Mouse (Mus musculus): ENCODE measurements around the gene Cyp2d11.
"Not testable (repeated sequence)": the region's sequence is repeated elsewhere in the genome, so short reads cannot be mapped to it uniquely, and the experiment has no call there.

Gene Cyp2d11

GRCm38 (mm10) chr15:82393922-82394321 lies at the start of gene Cyp2d11:
Gene Cyp2d11, minus strand, starts transcription at chr15:82394022.
- in situ Hi-C loops (cut with MboI, MseI): loop anchor here (5.0 kb wide), 2 partner anchors 58 to 127 kb away; no protein-coding TSS in a partner anchor

DNA sequence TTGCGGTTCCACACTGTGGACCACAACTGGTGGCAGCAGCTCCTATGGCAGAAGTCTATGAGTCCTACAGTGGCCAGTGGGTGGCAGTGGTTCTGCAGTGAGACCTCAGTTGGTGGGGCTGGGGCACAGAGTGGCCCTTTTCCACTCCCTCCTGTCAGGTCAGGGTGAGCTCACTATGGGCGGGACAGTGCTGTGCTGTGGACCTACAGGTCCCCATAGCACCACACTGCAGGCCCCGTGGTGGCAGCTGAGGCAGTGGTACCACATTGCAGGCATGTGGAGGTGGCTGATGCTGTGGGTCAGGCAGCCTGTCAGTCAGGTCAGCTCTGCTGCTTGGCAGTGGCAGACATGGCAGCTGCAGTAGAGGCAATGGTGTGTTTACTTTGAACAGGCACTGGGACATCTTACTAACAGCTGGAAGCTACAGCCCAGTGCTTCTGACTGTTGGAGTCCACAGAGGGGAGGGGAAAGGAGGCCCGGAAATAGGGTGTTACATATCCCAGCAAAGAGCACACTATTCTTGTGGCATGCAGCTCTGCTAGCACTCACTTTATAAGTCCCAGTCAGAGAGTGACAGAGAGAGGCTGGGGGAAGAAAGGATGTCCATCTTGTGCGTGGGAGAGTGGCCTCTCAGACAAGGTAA lies 44.3 kb upstream of the Cyp2d11 start:
- in situ Hi-C loops (cut with MboI, MseI): no loop called here

- in situ Hi-C loops (cut with MboI, MseI): no loop called here
Observed at GRCm38 (mm10) chr15:82435606-82436005, 41.8 kb upstream of the Cyp2d11 start.

DNA sequence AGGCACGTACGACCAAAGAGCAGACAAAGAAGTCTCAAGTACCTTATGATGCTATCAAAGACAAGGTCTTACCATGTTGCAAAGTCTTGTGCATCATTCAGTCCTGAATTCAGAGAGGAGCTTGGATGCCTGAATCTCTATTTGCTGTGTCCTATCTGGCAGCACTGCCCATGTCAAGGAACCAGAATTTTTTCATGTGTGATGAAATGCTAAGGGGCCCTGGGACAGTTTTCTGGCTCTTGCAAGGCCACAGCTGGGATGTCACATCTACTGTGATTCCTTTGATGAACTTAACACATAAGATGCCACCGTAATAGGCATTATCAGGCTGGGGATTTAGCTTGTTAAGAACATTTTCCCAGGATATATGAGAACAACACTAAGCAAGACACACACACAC lies 41.2 kb upstream of the Cyp2d11 start:
- in situ Hi-C loops (cut with MboI, MseI): no loop called here

DNA sequence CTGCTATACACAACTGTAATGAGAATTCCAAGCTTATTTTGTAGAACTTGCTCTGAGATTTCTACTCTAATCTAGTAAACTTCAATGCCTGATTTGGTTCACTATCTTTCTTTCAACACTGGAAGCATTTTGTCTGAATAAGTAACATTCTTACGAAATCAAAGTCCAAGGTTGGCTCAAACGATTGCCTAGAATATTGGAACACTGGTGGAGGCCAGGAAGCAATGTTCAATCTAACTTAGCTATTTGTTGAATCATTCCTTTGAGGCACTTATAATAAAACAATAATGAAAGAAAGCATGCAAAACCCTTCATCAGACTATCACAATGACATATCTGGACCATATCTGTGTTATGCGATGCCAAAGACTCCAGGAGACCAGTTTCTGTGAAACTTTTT lies 40.7 kb upstream of the Cyp2d11 start:
- in situ Hi-C loops (cut with MboI, MseI): no loop called here

DNA sequence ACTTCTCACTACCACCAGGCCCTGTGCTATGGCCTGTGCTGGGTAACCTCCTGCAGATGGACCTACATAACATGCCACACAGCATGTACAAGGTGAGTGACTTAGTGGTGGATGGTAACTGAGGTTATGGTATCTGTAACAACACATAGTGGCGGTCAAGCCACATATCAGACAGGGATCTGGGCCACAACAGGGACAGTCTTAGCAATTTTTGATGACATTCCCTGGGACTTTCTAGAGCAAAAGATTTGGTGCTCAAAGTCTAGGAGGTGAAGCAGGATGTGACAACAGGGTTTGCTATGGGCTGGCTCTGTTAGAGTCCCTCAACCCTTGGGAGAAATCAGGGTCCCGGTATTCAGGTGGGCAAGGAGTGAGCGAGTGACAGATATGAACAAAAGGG lies 39.8 kb upstream of the Cyp2d11 start:
- in situ Hi-C loops (cut with MboI, MseI): no loop called here

DNA sequence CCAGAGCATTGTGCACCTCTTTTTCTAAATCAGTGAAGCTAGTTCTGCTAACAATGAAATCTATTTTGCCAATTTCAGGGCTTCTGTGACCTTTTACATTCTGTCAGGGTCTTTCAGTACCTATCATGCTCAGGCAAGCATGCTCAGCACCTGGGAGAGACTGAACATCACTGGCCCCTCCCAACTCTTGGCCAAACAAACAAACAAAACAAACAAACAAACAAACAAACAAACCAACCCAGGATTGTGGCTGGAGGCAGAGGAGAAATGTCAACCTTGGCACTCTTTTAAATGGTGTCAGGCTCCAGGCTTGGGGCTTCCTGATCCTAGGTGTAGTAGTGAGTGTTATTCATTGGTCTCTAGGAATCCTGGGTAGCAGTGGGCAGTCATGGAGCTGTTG lies 39.3 kb upstream of the Cyp2d11 start, which contains the start of gene Cyp2d9:
Cyp2d9 (plus strand) TSS at position 301 of the 400 bp plus-strand sequence.
- in situ Hi-C loops (cut with MboI, MseI): no loop called here

GRCm38 (mm10) chr15:82423471-82423870 lies 29.6 kb upstream of the Cyp2d11 start:
- in situ Hi-C loops (cut with MboI, MseI): no loop called here

DNA sequence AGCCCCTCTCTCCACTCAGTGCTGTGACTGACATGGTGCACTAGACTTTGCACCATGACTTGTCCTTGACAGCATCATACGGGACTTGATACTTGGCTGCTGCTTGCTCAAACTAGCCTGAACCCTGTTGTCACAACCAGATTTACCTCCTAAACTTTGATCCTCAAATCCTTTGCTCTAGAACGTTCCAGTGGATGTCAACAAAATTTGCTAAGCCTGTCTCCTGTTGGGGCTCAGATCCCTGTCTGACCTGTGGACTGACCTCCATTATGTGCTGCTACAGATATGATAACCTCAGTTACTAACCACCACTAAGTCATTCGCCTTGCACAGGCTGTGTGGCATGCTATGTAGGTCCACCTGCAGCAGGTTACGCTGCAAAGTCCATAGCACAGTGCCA lies 29.1 kb upstream of the Cyp2d11 start:
- in situ Hi-C loops (cut with MboI, MseI): no loop called here

GRCm38 (mm10) chr15:82418616-82419015 lies 24.8 kb upstream of the Cyp2d11 start:
- in situ Hi-C loops (cut with MboI, MseI): no loop called here

- in situ Hi-C loops (cut with MboI, MseI): no loop called here
Observed at GRCm38 (mm10) chr15:82416797-82417789, 23.3 kb upstream of the Cyp2d11 start.

DNA sequence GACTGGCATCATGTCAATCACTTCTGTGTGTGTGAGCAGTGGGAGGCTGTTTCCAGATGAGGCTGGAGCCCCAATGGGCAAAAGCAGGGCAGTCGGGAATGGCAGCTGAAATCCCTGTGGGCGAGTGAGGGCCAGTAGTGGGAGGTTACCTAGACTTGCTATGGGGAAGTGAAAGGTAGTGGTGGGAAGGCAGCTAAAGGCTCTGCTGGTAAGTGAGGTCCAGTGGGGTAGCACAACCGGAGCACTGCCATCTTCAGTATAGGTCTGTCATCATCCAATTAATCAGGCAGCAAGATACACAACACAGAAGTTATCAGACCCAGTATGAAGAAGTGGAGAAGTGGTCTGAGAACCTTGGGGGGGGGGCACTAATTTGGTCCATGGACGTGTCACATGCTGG lies 13.7 kb upstream of the Cyp2d11 start:
- in situ Hi-C loops (cut with MboI, MseI): loop anchor here (10.0 kb wide), 1 partner anchor 927 kb away; no protein-coding TSS in a partner anchor

- in situ Hi-C loops (cut with MboI, MseI): loop anchor here (10.0 kb wide), 1 partner anchor 928 kb away; no protein-coding TSS in a partner anchor
Observed at GRCm38 (mm10) chr15:82406981-82407380, 13.2 kb upstream of the Cyp2d11 start, which contains the start of gene Cyp2d10. Gene Cyp2d10, minus strand, starts transcription at chr15:82407195.

- in situ Hi-C loops (cut with MboI, MseI): loop anchor here (10.0 kb wide), 1 partner anchor 931 kb away; no protein-coding TSS in a partner anchor
Observed at GRCm38 (mm10) chr15:82404163-82404562, 10.3 kb upstream of the Cyp2d11 start.

- in situ Hi-C loops (cut with MboI, MseI): loop anchor here (10.0 kb wide), 1 partner anchor 931 kb away; no protein-coding TSS in a partner anchor
Observed at GRCm38 (mm10) chr15:82403606-82404005, 9.8 kb upstream of the Cyp2d11 start.

DNA sequence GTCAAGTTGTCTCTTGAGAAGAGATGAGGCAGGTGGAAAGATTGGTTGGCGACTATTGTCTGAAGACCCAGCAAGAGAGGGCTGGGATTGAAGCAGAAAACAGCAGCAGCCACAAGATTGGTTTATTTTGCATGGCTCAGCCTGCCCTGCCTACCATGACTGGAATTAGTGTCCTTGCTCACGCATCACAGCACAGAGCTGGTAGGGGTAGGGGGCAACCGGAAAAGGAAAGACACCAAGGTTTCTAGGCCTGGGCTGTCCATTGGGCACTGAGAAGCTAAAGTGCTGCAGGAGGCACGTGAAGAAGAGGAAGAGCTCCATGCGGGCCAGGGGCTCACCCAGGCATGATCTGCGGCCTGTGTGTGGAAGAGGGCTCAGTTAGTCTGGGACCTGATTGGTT lies 8.9 kb upstream of the Cyp2d11 start:
- in situ Hi-C loops (cut with MboI, MseI): loop anchor here (10.0 kb wide), 1 partner anchor 932 kb away; no protein-coding TSS in a partner anchor

- in situ Hi-C loops (cut with MboI, MseI): loop anchor here (10.0 kb wide), 1 partner anchor 933 kb away; no protein-coding TSS in a partner anchor
Observed at GRCm38 (mm10) chr15:82402106-82402505, 8.3 kb upstream of the Cyp2d11 start.

DNA sequence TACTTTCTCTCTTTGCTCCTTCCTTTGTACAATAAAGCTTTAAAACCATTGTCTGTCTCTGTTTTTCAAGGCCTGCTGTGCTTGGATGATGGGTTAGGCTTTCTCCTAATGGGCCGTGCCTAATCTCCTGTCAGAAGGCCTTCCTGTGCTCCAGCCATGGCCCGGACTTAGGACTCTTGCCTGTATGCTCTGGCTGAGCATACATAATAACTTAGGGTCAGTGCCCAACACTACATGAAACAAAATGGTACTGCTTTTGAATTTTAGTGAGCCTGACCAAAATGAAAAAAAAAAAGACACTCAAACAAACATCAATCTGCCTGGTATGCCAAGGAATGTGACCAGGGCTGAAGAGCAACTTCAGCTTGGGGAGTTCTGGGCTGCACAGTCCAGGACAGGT lies 7.7 kb upstream of the Cyp2d11 start:
- in situ Hi-C loops (cut with MboI, MseI): loop anchor here (10.0 kb wide), 1 partner anchor 933 kb away; no protein-coding TSS in a partner anchor

DNA sequence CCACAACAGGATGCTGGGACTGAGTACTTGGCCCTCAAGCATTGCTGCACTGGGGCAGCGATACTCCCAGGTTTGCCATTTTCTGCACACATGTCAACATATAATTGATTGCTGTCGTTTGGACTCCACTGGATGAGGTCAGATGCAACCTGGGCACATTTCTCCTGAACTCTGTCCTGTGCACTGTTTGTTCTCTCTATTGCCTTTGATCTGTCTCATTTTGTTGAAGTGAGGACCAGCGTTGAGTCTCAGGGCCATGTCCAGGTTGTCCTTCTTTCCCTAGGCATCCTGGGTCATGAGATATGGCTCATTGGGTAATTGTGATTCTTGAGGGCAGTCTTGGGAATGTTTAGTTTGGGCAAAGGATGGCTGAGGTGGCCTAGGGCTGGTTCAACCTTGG lies 2.1 kb upstream of the Cyp2d11 start:
- in situ Hi-C loops (cut with MboI, MseI): not testable (repeated sequence)

DNA sequence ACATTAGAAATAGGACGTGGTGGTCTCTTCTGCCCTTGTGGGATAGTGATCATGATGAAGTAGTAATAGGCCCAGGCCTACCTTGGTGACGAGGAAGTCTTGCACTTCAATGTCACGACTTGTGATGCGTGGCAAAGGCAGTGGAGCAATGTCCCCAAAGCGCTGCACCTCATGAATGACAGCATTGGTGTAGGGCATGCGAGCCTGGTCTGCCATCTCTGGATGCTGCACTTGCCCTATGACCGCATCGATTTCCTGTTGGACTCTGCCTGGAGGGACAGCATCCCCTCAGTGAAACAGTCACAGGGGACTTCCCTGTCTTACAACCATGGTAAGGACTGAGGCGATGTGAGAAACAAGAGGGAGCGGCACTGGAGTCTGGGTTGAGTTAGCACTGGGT lies 3.9 kb downstream of the Cyp2d11 start:
- in situ Hi-C loops (cut with MboI, MseI): loop anchor here (5.0 kb wide), 2 partner anchors 62 to 123 kb away; no protein-coding TSS in a partner anchor

DNA sequence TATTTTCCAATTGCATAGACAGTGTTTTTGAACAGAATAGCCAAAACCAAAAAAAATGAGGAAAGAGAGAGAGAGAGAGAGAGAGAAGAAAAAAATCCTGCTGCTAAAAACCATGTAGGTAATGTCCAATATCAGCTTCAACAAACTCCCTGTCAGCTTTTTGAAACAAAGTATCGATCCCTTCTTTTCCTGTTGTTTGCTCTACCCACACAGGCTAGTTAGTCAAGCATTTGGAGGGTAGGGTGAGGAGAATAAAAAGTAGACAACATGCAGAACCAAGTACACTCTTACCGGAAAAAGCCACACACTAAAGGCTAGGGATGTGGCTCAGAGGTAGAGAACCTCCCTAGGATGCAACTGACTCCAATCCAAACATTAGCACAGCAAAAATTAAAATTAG lies 8.1 kb downstream of the Cyp2d11 start:
- in situ Hi-C loops (cut with MboI, MseI): no loop called here

DNA sequence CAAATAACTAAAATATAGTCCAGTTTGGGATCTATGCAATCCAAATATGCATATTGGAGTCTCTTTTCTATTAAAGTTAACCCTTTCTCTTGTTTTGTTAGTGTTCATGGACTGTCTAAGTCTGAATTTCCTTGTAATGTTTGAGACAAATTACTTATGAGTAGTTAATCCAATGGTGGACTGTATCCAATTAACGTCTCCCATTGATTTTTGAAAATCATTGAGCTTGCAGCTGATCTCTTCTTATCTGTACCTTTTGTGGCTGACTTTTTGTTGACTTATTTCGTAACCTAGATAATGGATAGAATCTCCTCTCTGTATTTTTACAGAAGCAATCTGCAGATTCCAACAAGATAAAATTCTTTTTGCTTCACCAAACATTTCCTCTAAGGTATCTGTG lies 11.4 kb downstream of the Cyp2d11 start:
- in situ Hi-C loops (cut with MboI, MseI): no loop called here

All from T-helper 2 cell (primary cell).